Mouse (Mus musculus) bone marrow, adult 2 months (tissue): ENCODE data around the gene Slc35e3.

Experiments used
- CTCF ChIP-seq: fragments of 200-500 bp; IDR thresholded peaks from 2 replicates; pipeline ENCODE4 v1.5.1; 2011; ENCODE audit warnings: low read length, control low read depth; ENCODE audit not compliant: control insufficient read depth, insufficient read depth
- POLR2A ChIP-seq: fragments of 200-500 bp; IDR thresholded peaks from 2 replicates; pipeline ENCODE4 v1.6.1; 2011; ENCODE audit warnings: low read depth, mild to moderate bottlenecking, control low read depth, low read length, borderline replicate concordance; ENCODE audit not compliant: control insufficient read depth

DNA sequence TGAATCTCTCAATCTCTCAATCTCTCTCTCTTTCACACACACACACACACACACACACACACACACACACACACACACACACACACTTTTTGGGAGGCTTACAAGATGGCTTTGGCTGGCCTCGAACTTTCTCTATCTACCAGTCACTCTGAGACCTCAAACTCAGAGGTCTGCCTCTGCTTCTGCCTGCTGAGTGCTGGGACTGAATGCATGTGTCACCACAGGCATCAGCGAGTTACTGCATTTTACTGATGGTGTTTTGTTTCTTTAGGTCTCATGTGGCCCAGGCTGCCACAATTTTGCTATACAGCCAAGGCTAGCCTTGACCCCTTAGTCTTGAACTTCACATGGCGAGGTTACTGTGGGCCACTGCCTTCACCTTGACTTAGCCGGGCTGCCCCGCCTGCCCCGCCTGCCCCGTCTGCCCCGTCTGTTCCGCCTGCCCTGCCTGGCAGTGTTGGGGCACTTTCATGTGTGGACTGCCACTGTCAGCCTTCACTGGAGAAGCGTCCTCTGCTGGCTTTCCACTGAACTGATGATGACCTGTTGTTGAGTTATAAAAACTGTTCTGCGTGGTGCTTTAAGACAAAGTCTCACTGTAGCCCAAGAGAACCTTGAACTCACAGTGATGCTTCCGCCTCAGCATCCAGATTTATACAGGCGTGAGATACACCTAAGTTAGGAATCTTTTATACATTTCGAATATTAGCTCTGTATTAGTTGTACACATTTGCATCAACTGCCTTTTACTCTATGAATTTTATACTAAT lies 36.5 kb upstream of the Slc35e3 start:
- TF ChIP-seq CTCF, result no peak
- TF ChIP-seq POLR2A, result no peak
